Mouse (Mus musculus) CH12.LX (cell line): ENCODE data around the gene Olfr1131. TPM values are rescaled to one million over a fixed set of nuclear protein-coding genes. Genes with fewer than 3 reads are reported as not detected.

ENCODE experiments used
- DNase-seq: peaks from one replicate; pipeline ENCODE4 v3.0.0-alpha.2; 2013; ENCODE audit errors: extremely low read depth
- H3K27ac ChIP-seq: 2 replicates; pipeline ENCODE4 v1.5.1; 2012; ENCODE audit warnings: low read depth, mild to moderate bottlenecking, control low read depth, moderate library complexity; ENCODE audit not compliant: insufficient read depth
- H3K27me3 ChIP-seq: replicated peaks from 2 replicates; pipeline ENCODE3; 2012; ENCODE audit warnings: inconsistent platforms
- H3K36me3 ChIP-seq, 2 experiments: replicated peaks in 1 of 2; 2 replicates each; pipeline versions ENCODE3 to v1.6.1; 2012; ENCODE audit warnings: inconsistent platforms in 1 of 2, low read length in 1 of 2, mild to moderate bottlenecking in 1 of 2, mixed read lengths in 1 of 2, moderate library complexity in 1 of 2; ENCODE audit not compliant: control insufficient read depth in 1 of 2, insufficient read depth in 1 of 2
- H3K4me1 ChIP-seq, 2 experiments: 2 replicates each; pipeline ENCODE4 v1.6.1; 2012; ENCODE audit warnings: inconsistent platforms in 1 of 2, moderate library complexity in 1 of 2; ENCODE audit not compliant: insufficient read depth in 2 of 2, control insufficient read depth in 1 of 2
- H3K4me2 ChIP-seq: 2 replicates; pipeline ENCODE4 v1.6.1; 2012; ENCODE audit warnings: low read depth, mild to moderate bottlenecking, control low read depth; ENCODE audit not compliant: poor library complexity, insufficient read depth, severe bottlenecking
- H3K4me3 ChIP-seq, 3 experiments: fragments of 150-350 bp in 1 of 3; sonication (generic) in 1 of 3; replicated peaks in 1 of 3; 2 replicates each; pipeline versions ENCODE3 to v1.5.1; 2011 to 2012; ENCODE audit warnings: low read depth in 2 of 3, low read length in 2 of 3, mild to moderate bottlenecking in 2 of 3, moderate library complexity in 2 of 3, control low read depth in 1 of 3, improper control_type of control experiment in 1 of 3, inconsistent platforms in 1 of 3, mixed read lengths in 1 of 3; ENCODE audit not compliant: poor library complexity in 1 of 3
- H3K79me2 ChIP-seq: replicated peaks from 2 replicates; pipeline ENCODE4 v1.6.1; 2012; ENCODE audit warnings: mild to moderate bottlenecking, moderate library complexity; ENCODE audit not compliant: control insufficient read depth, poor library complexity, insufficient read depth, severe bottlenecking; ENCODE audit errors: extremely low read depth
- H3K9ac ChIP-seq: 2 replicates; pipeline ENCODE4 v1.6.1; 2012; ENCODE audit warnings: low read depth, mild to moderate bottlenecking, control low read depth, moderate library complexity; ENCODE audit not compliant: insufficient read depth
- H3K9me3 ChIP-seq: replicated peaks from 2 replicates; pipeline ENCODE3; 2012; ENCODE audit warnings: low read length, inconsistent platforms, mixed read lengths
- BHLHE40 ChIP-seq: IDR thresholded peaks from 2 replicates; pipeline ENCODE4 v1.6.1; 2011; ENCODE audit warnings: mild to moderate bottlenecking, low read depth, low read length, improper control_type of control experiment
- CHD1 ChIP-seq: IDR thresholded peaks from 2 replicates; pipeline ENCODE4 v1.6.1; 2012; ENCODE audit warnings: low read depth, low read length, improper control_type of control experiment, inconsistent platforms
- E2F4 ChIP-seq: IDR thresholded peaks from 2 replicates; pipeline ENCODE4 v1.6.1; 2011; ENCODE audit warnings: low read depth, low read length, improper control_type of control experiment; ENCODE audit not compliant: insufficient replicate concordance
- GABPA ChIP-seq: IDR thresholded peaks from 2 replicates; pipeline ENCODE4 v1.6.1; 2012; ENCODE audit warnings: low read depth, low read length, improper control_type of control experiment, inconsistent platforms; ENCODE audit not compliant: insufficient replicate concordance
- JUN ChIP-seq: IDR thresholded peaks from 2 replicates; pipeline ENCODE4 v1.6.1; 2011; ENCODE audit warnings: low read depth, mild to moderate bottlenecking, low read length, improper control_type of control experiment, moderate library complexity; ENCODE audit not compliant: insufficient read depth
- MAZ ChIP-seq: IDR thresholded peaks from 2 replicates; pipeline ENCODE4 v1.6.1; 2012; ENCODE audit warnings: low read depth, mild to moderate bottlenecking, inconsistent platforms, low read length, improper control_type of control experiment, moderate library complexity
- NELFE ChIP-seq: IDR thresholded peaks from 2 replicates; pipeline ENCODE4 v1.6.1; 2011; ENCODE audit warnings: low read depth, low read length, improper control_type of control experiment
- NRF1 ChIP-seq: IDR thresholded peaks from 2 replicates; pipeline ENCODE4 v1.6.1; 2014; ENCODE audit warnings: low read depth, mild to moderate bottlenecking, inconsistent platforms, low read length, improper control_type of control experiment, moderate library complexity
- PAX5 ChIP-seq: IDR thresholded peaks from 2 replicates; pipeline ENCODE4 v1.6.1; 2012; ENCODE audit warnings: low read length, inconsistent platforms, mixed read lengths
- POLR2A ChIP-seq: IDR thresholded peaks from 2 replicates; pipeline ENCODE4 v1.6.1; 2011; ENCODE audit warnings: low read depth, mild to moderate bottlenecking, improper control_type of control experiment, low read length
- RAD21 ChIP-seq: IDR thresholded peaks from 2 replicates; pipeline ENCODE4 v1.6.1; 2011; ENCODE audit warnings: low read depth, mild to moderate bottlenecking, low read length, improper control_type of control experiment, moderate library complexity
- TBP ChIP-seq: conservative IDR thresholded peaks from 2 replicates; pipeline ENCODE4 v1.6.1; 2011; ENCODE audit warnings: low read depth, low read length, improper control_type of control experiment
- TCF12 ChIP-seq: IDR thresholded peaks from 2 replicates; pipeline ENCODE4 v1.6.1; 2014; ENCODE audit warnings: low read depth, mild to moderate bottlenecking, inconsistent platforms, low read length, improper control_type of control experiment
- USF1 ChIP-seq: IDR thresholded peaks from 2 replicates; pipeline ENCODE4 v1.6.1; 2014; ENCODE audit warnings: low read depth, mild to moderate bottlenecking, inconsistent platforms, low read length, improper control_type of control experiment
- ZKSCAN1 ChIP-seq: IDR thresholded peaks from 2 replicates; pipeline ENCODE4 v1.6.1; 2012; ENCODE audit warnings: low read depth, inconsistent platforms, low read length, improper control_type of control experiment, borderline replicate concordance
- ZMIZ1 ChIP-seq: IDR thresholded peaks from 2 replicates; pipeline ENCODE4 v1.6.1; 2012; ENCODE audit warnings: low read depth, mild to moderate bottlenecking, inconsistent platforms, low read length, improper control_type of control experiment
- dilution Hi-C: fragments of 300-500 bp; cut with MboI; formaldehyde crosslinking; loops from 2 replicates; pipeline ENCODE4 v1.14.3; 2020; ENCODE audit warnings: low sequenced_read_pairs; ENCODE audit not compliant: extremely low pct_unique_long_range_greater_than_20kb, extremely low pct_ligation_motif_present
- in situ Hi-C: fragments of 300-500 bp; cut with MboI; formaldehyde crosslinking; loops from 3 replicates; pipeline ENCODE4 v1.14.3; 2019; ENCODE audit warnings: low sequenced_read_pairs, low pct_ligation_motif_present, low pct_unique_long_range_greater_than_20kb, mixed read lengths
- polyA plus RNA-seq: library from polyadenylated mRNA; unstranded; fragments of >175 nt; gene quantifications from 2 replicates; pipeline ENCODE4 v1.2.1, GENCODE M21; 2012; ENCODE audit warnings: low read depth; ENCODE audit not compliant: insufficient read length
- total RNA-seq, 2 experiments: library from RNA; depleted of rRNA; stranded (reverse); fragments of 300-350 nt in 1 of 2; fragments of >200 nt in 1 of 2; gene quantifications; 2 replicates each; pipeline ENCODE4 v1.2.3; 2012 to 2014

Gene Olfr1131
- total and polyA plus RNA-seq, 3 experiments: not detected

GRCm38 (mm10) chr2:87658360-87658759, 31.5 kb downstream of the Olfr1131 start, which contains the start of gene Olfr1134 (continued):
- TF ChIP-seq E2F4: no peak
- TF ChIP-seq GABPA: no peak

GRCm38 (mm10) chr2:87673564-87673963, 46.7 kb downstream of the Olfr1131 start, which contains the start of gene Olfr1135:
TSS of gene Olfr1135 (minus strand) at chr2:87673664.
- Histone ChIP-seq H3K36me3 (no peaks in the 10 kb centered on the region), H3K9me3 (peaks cover 9% of the 10 kb centered on the region), H3K4me2 (no peak within 1 kb of the TSS), H3K27ac (no peak within 1 kb of the TSS), H3K4me1 (no peaks in the 10 kb centered on the region), H3K79me2 (no peaks in the 10 kb centered on the region), H3K4me3 (no peak within 1 kb of the TSS), H3K9ac (no peak within 1 kb of the TSS), H3K27me3 (no peaks in the 10 kb centered on the region)
- in situ Hi-C loops: no loop called here
- DNase-seq: no peak
- dilution Hi-C loops: no loop called here
- no peak for TF ChIP-seq ZKSCAN1
- no peak for TF ChIP-seq POLR2A
- TF ChIP-seq ZMIZ1: no peak
- TF ChIP-seq USF1: no peak
- TF ChIP-seq PAX5: no peak
- TF ChIP-seq RAD21: no peak
- no peak for TF ChIP-seq NRF1
- no peak for TF ChIP-seq TCF12
- no peak for TF ChIP-seq JUN
- TF ChIP-seq CHD1: no peak
- no peak for TF ChIP-seq NELFE
- TF ChIP-seq BHLHE40: no peak
- TF ChIP-seq TBP: no peak
- TF ChIP-seq MAZ: no peak
- no peak for TF ChIP-seq GABPA

Other genes with a start within 250 kb of the Olfr1131 start
Only the 20 nearest of the 26 such genes appear.
- not detected in 2 replicates for gene Olfr1124, start 196.8 kb upstream of the Olfr1131 start, total RNA-seq (2012; rRNA removed)
- not detected in 2 replicates for gene Olfr1124, start 196.8 kb upstream of the Olfr1131 start, total RNA-seq (2014; rRNA removed)
- gene Olfr1124, start 196.8 kb upstream of the Olfr1131 start, polyA plus RNA-seq: not detected in 2 replicates
- not detected in 2 replicates for gene Olfr1126, start 173.1 kb upstream of the Olfr1131 start, total RNA-seq (2012; rRNA removed)
- gene Olfr1126, start 173.1 kb upstream of the Olfr1131 start, total RNA-seq (2014; rRNA removed): not detected in 2 replicates
- gene Olfr1126, start 173.1 kb upstream of the Olfr1131 start, polyA plus RNA-seq: not detected in 2 replicates
- gene Pramel7, start 130.0 kb upstream of the Olfr1131 start, total RNA-seq (2012; rRNA removed): not detected in 2 replicates
- not detected in 2 replicates for gene Pramel7, start 130.0 kb upstream of the Olfr1131 start, total RNA-seq (2014; rRNA removed)
- gene Pramel7, start 130.0 kb upstream of the Olfr1131 start, polyA plus RNA-seq: not detected in 2 replicates
- gene Pramel6, start 120.5 kb upstream of the Olfr1131 start, total RNA-seq (2012; rRNA removed): not detected in 2 replicates
- not detected in 2 replicates for gene Pramel6, start 120.5 kb upstream of the Olfr1131 start, total RNA-seq (2014; rRNA removed)
- not detected in 2 replicates for gene Pramel6, start 120.5 kb upstream of the Olfr1131 start, polyA plus RNA-seq
- not detected in 2 replicates for gene Olfr153, start 95.3 kb upstream of the Olfr1131 start, total RNA-seq (2012; rRNA removed)
- gene Olfr153, start 95.3 kb upstream of the Olfr1131 start, total RNA-seq (2014; rRNA removed): not detected in 2 replicates
- gene Olfr153, start 95.3 kb upstream of the Olfr1131 start, polyA plus RNA-seq: not detected in 2 replicates
- gene Olfr1128, start 81.6 kb upstream of the Olfr1131 start, total RNA-seq (2012; rRNA removed): not detected in 2 replicates
- gene Olfr1128, start 81.6 kb upstream of the Olfr1131 start, total RNA-seq (2014; rRNA removed): not detected in 2 replicates
- not detected in 2 replicates for gene Olfr1128, start 81.6 kb upstream of the Olfr1131 start, polyA plus RNA-seq
- gene Olfr1129, start 53.2 kb upstream of the Olfr1131 start, total RNA-seq (2012; rRNA removed): not detected in 2 replicates
- gene Olfr1129, start 53.2 kb upstream of the Olfr1131 start, total RNA-seq (2014; rRNA removed): not detected in 2 replicates
- gene Olfr1129, start 53.2 kb upstream of the Olfr1131 start, polyA plus RNA-seq: 0.17 TPM in 1 of 2 replicates, not detected in the other
- gene Olfr1130, start 20.9 kb upstream of the Olfr1131 start, total RNA-seq (2012; rRNA removed): not detected in 2 replicates
- not detected in 2 replicates for gene Olfr1130, start 20.9 kb upstream of the Olfr1131 start, total RNA-seq (2014; rRNA removed)
- gene Olfr1130, start 20.9 kb upstream of the Olfr1131 start, polyA plus RNA-seq: not detected in 2 replicates
- not detected in 2 replicates for gene Olfr1132, start 10.4 kb downstream of the Olfr1131 start, total RNA-seq (2012; rRNA removed)
- not detected in 2 replicates for gene Olfr1132, start 10.4 kb downstream of the Olfr1131 start, total RNA-seq (2014; rRNA removed)
- not detected in 2 replicates for gene Olfr1132, start 10.4 kb downstream of the Olfr1131 start, polyA plus RNA-seq
- not detected in 2 replicates for gene Olfr1133, start 20.3 kb downstream of the Olfr1131 start, total RNA-seq (2012; rRNA removed)
- gene Olfr1133, start 20.3 kb downstream of the Olfr1131 start, total RNA-seq (2014; rRNA removed): not detected in 2 replicates
- not detected in 2 replicates for gene Olfr1133, start 20.3 kb downstream of the Olfr1131 start, polyA plus RNA-seq
- not detected in 2 replicates for gene Olfr1134, start 31.4 kb downstream of the Olfr1131 start, total RNA-seq (2012; rRNA removed)
- gene Olfr1134, start 31.4 kb downstream of the Olfr1131 start, total RNA-seq (2014; rRNA removed): not detected in 2 replicates
- not detected in 2 replicates for gene Olfr1134, start 31.4 kb downstream of the Olfr1131 start, polyA plus RNA-seq
- not detected in 2 replicates for gene Olfr1135, start 46.6 kb downstream of the Olfr1131 start, total RNA-seq (2012; rRNA removed)
- not detected in 2 replicates for gene Olfr1135, start 46.6 kb downstream of the Olfr1131 start, total RNA-seq (2014; rRNA removed)
- not detected in 2 replicates for gene Olfr1135, start 46.6 kb downstream of the Olfr1131 start, polyA plus RNA-seq
- not detected in 2 replicates for gene Olfr1136, start 66.8 kb downstream of the Olfr1131 start, total RNA-seq (2012; rRNA removed)
- gene Olfr1136, start 66.8 kb downstream of the Olfr1131 start, total RNA-seq (2014; rRNA removed): not detected in 2 replicates
- gene Olfr1136, start 66.8 kb downstream of the Olfr1131 start, polyA plus RNA-seq: not detected in 2 replicates
- gene Olfr1137, start 86.1 kb downstream of the Olfr1131 start, total RNA-seq (2012; rRNA removed): not detected in 2 replicates
- not detected in 2 replicates for gene Olfr1137, start 86.1 kb downstream of the Olfr1131 start, total RNA-seq (2014; rRNA removed)
- not detected in 2 replicates for gene Olfr1137, start 86.1 kb downstream of the Olfr1131 start, polyA plus RNA-seq
- gene Olfr1138, start 112.9 kb downstream of the Olfr1131 start, total RNA-seq (2012; rRNA removed): not detected in 2 replicates
- not detected in 2 replicates for gene Olfr1138, start 112.9 kb downstream of the Olfr1131 start, total RNA-seq (2014; rRNA removed)
- not detected in 2 replicates for gene Olfr1138, start 112.9 kb downstream of the Olfr1131 start, polyA plus RNA-seq
- gene Olfr1140, start 116.6 kb downstream of the Olfr1131 start, total RNA-seq (2012; rRNA removed): not detected in 2 replicates
- gene Olfr1140, start 116.6 kb downstream of the Olfr1131 start, total RNA-seq (2014; rRNA removed): not detected in 2 replicates
- gene Olfr1140, start 116.6 kb downstream of the Olfr1131 start, polyA plus RNA-seq: not detected in 2 replicates
- gene Olfr1141, start 126.9 kb downstream of the Olfr1131 start, total RNA-seq (2012; rRNA removed): not detected in 2 replicates
- not detected in 2 replicates for gene Olfr1141, start 126.9 kb downstream of the Olfr1131 start, total RNA-seq (2014; rRNA removed)
- not detected in 2 replicates for gene Olfr1141, start 126.9 kb downstream of the Olfr1131 start, polyA plus RNA-seq
- not detected in 2 replicates for gene Olfr152, start 152.4 kb downstream of the Olfr1131 start, total RNA-seq (2012; rRNA removed)
- not detected in 2 replicates for gene Olfr152, start 152.4 kb downstream of the Olfr1131 start, total RNA-seq (2014; rRNA removed)
- not detected in 2 replicates for gene Olfr152, start 152.4 kb downstream of the Olfr1131 start, polyA plus RNA-seq
- not detected in 2 replicates for gene Olfr1143, start 173.5 kb downstream of the Olfr1131 start, total RNA-seq (2012; rRNA removed)
- gene Olfr1143, start 173.5 kb downstream of the Olfr1131 start, total RNA-seq (2014; rRNA removed): not detected in 2 replicates
- not detected in 2 replicates for gene Olfr1143, start 173.5 kb downstream of the Olfr1131 start, polyA plus RNA-seq
- not detected in 2 replicates for gene Olfr1145, start 182.7 kb downstream of the Olfr1131 start, total RNA-seq (2012; rRNA removed)
- gene Olfr1145, start 182.7 kb downstream of the Olfr1131 start, total RNA-seq (2014; rRNA removed): not detected in 2 replicates
- not detected in 2 replicates for gene Olfr1145, start 182.7 kb downstream of the Olfr1131 start, polyA plus RNA-seq